25 mouse cellular contexts compared by ENCODE assay signal in genomic region chr16:39196896-39197295, GRCm38 (mm10).
A peak's percentile ranks its signal among the peaks of the same experiment; 100 is the strongest.
DNase-seq lines count a peak whose midpoint lies in the region; ATAC-seq and TF ChIP-seq lines count a peak whose summit lies in the region.
"Had no signal": no experiment of that assay in that cellular context is flagged by ENCODE, and none has a peak within 500 bp of the region (broad histone marks: within the 10 kb centered on the region; RNA-seq: fewer than 3 reads in every experiment).

No protein-coding gene starts in this region.

- DNase-seq in heart, adult 18-20 months = peak; percentile 4 to 18
- no peak for DNase-seq in heart, adult 8-10 months (ENCODE audit: low spot score)
- peak; percentile 4 for DNase-seq in kidney, postnatal 0 days (ENCODE audit: low spot score)
- DNase-seq in kidney, adult 11 months = no peak
- peak; percentile 3 for DNase-seq in lung, postnatal 10 days
- no peak for DNase-seq in lung, postnatal 25 days (ENCODE audit: low spot score)
- DNase-seq in stomach, postnatal 0 days (ENCODE audit: low spot score) = no peak
- DNase-seq: adrenal gland, postnatal 36 days; cerebellum, adult 9-10 months; forebrain, postnatal 0 days; gastrocnemius, postnatal 14 days; left cerebral cortex, postnatal 4 days; lung, adult 18-20 months; retina, postnatal 1 day; right cerebral cortex, postnatal 25 days; spleen, adult 18-20 months; thymus, postnatal 14 days had no signal

- no peaks in the 10 kb centered on the region for H3K4me1 ChIP-seq in kidney, postnatal 0 days (replicated peaks; ENCODE audit: insufficient read depth, low read length)
- H3K4me1 ChIP-seq in stomach, postnatal 0 days (replicated peaks; ENCODE audit: control insufficient read depth, insufficient read depth) = no peaks in the 10 kb centered on the region
- H3K4me1 ChIP-seq: hindbrain, embryonic 12.5 days; limb, embryonic 15.5 days; midbrain, embryonic 12.5 days; neural tube, embryonic 15.5 days had no signal

- no peaks in the 10 kb centered on the region for H3K36me3 ChIP-seq in kidney, postnatal 0 days (ENCODE audit: insufficient read depth, low read length)
- no peaks in the 10 kb centered on the region for H3K36me3 ChIP-seq in stomach, postnatal 0 days (ENCODE audit: control insufficient read depth, insufficient read depth, low read length)
- H3K36me3 ChIP-seq: G1E; hindbrain, embryonic 12.5 days; limb, embryonic 15.5 days; midbrain, embryonic 12.5 days; neural tube, embryonic 15.5 days had no signal

- TF ChIP-seq CTCF in kidney, postnatal 0 days (IDR thresholded peaks at IDR 0.05; ENCODE audit: low read depth) = no peak
- no peak for TF ChIP-seq CTCF in stomach, postnatal 0 days (IDR thresholded peaks at IDR 0.05; ENCODE audit: low read depth)

- H3K27ac ChIP-seq in kidney, postnatal 0 days = no peak overlapping the region
- no peak overlapping the region for H3K27ac ChIP-seq in stomach, postnatal 0 days (replicated peaks)
- H3K27ac ChIP-seq: heart, adult 2 months; hindbrain, embryonic 12.5 days; limb, embryonic 15.5 days; midbrain, embryonic 12.5 days; neural tube, embryonic 15.5 days had no signal

- no peak for TF ChIP-seq EP300 in stomach, postnatal 0 days (optimal IDR thresholded peaks at IDR 0.05)

- H3K9me3 ChIP-seq in kidney, postnatal 0 days (replicated peaks; ENCODE audit: low read length) = no peaks in the 10 kb centered on the region
- H3K9me3 ChIP-seq in stomach, postnatal 0 days (ENCODE audit: control insufficient read depth, low read length) = no peaks in the 10 kb centered on the region
- H3K9me3 ChIP-seq: hindbrain, embryonic 12.5 days; limb, embryonic 15.5 days; midbrain, embryonic 12.5 days; neural tube, embryonic 15.5 days had no signal

- H3K4me2 ChIP-seq in kidney, postnatal 0 days (ENCODE audit: low read length) = no peak overlapping the region
- no peak overlapping the region for H3K4me2 ChIP-seq in stomach, postnatal 0 days (replicated peaks; ENCODE audit: low read depth)
- H3K4me2 ChIP-seq: hindbrain, embryonic 12.5 days; limb, embryonic 15.5 days; midbrain, embryonic 12.5 days; neural tube, embryonic 15.5 days had no signal

- no peak overlapping the region for H3K9ac ChIP-seq in kidney, postnatal 0 days (ENCODE audit: low read depth, low read length)
- H3K9ac ChIP-seq in stomach, postnatal 0 days (ENCODE audit: low read length) = no peak overlapping the region
- H3K9ac ChIP-seq: forebrain, postnatal 0 days; hindbrain, embryonic 12.5 days; limb, embryonic 15.5 days; midbrain, embryonic 12.5 days; neural tube, embryonic 15.5 days had no signal

- H3K27me3 ChIP-seq in kidney, postnatal 0 days (ENCODE audit: insufficient read depth, low read length) = no peaks in the 10 kb centered on the region
- H3K27me3 ChIP-seq in stomach, postnatal 0 days (ENCODE audit: control insufficient read depth, insufficient read depth, low read length) = no peaks in the 10 kb centered on the region
- H3K27me3 ChIP-seq: hindbrain, embryonic 12.5 days; limb, embryonic 15.5 days; midbrain, embryonic 12.5 days; neural tube, embryonic 15.5 days; Patski had no signal

- 43% methylated on average over 2 of the region's 2 CpGs for WGBS in kidney, postnatal 0 days
- 49% methylated on average over 2 of the region's 2 CpGs for WGBS in stomach, postnatal 0 days

- no peak for ATAC-seq in kidney, postnatal 0 days (replicated peaks; ENCODE audit: low FRiP score, low read depth)
- ATAC-seq in stomach, postnatal 0 days (ENCODE audit: low FRiP score, low TSS enrichment) = no peak
- ATAC-seq: forebrain, postnatal 0 days; intestine, postnatal 0 days; Patski had no signal

- H3K4me3 ChIP-seq in kidney, postnatal 0 days (replicated peaks; ENCODE audit: low read depth, low read length) = no peak overlapping the region
- H3K4me3 ChIP-seq in stomach, postnatal 0 days (ENCODE audit: low read depth, low read length) = no peak overlapping the region
- H3K4me3 ChIP-seq: heart, adult 2 months; hindbrain, embryonic 12.5 days; limb, embryonic 15.5 days; midbrain, embryonic 12.5 days; neural tube, embryonic 15.5 days had no signal

Comparison
In these comparisons a context has a peak if more than half of its experiments do, and no peak if none do; other contexts are left out.
1. DNase-seq: peak in heart, adult 18-20 months (2 of 2), kidney, postnatal 0 days (single experiment) and lung, postnatal 10 days (single experiment); none in heart, adult 8-10 months (single experiment), kidney, adult 11 months (single experiment), lung, postnatal 25 days (single experiment) and stomach, postnatal 0 days (single experiment).